Mouse (Mus musculus) spleen, postnatal 4 days (tissue): Measurements from ENCODE around the gene Sprr4.
"Not testable (repeated sequence)": the region's sequence is repeated elsewhere in the genome, so short reads cannot be mapped to it uniquely, and the experiment has no call there.

Experiments used
- DNase-seq, 2 experiments: peaks; one replicate each; pipeline ENCODE4 v3.0.0; 2022; ENCODE audit warnings: low spot score in 2 of 2

Sprr4 gene

GRCm38 (mm10) chr3:92500393-92500792 lies at the start of gene Sprr4:
TSS of gene Sprr4 (minus strand) at chr3:92500493.
- DNase-seq: no peak

DNA sequence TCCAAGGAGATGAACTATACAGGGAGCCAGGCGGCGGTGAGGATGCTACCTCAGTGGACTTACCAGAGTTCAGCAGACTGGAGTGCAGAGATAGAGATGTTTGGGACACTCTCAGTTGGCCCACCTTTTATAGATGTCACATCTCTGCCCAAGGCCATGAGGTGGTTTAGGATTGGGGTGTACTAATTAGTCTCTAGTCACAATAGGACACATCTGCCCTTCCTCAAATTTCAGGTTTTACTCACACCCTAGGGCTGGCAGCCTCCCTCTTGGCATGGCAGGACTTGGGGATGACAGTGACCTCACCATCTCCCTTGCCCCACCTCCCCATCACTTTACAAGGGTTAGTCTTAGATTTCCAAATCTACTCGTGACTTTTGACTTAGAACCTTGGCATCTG lies 34.1 kb upstream of the Sprr4 start, which contains the start of gene 2310046K23Rik:
TSS of gene 2310046K23Rik (minus strand) at position 101 of the 400 bp plus-strand sequence.
- DNase-seq: peak in 1 of 2 experiments; percentile 40

GRCm38 (mm10) chr3:92512325-92512724 lies 12.0 kb upstream of the Sprr4 start:
- no peak for DNase-seq

- no peak for DNase-seq
Measured at GRCm38 (mm10) chr3:92510786-92511185, 10.5 kb upstream of the Sprr4 start.

DNA sequence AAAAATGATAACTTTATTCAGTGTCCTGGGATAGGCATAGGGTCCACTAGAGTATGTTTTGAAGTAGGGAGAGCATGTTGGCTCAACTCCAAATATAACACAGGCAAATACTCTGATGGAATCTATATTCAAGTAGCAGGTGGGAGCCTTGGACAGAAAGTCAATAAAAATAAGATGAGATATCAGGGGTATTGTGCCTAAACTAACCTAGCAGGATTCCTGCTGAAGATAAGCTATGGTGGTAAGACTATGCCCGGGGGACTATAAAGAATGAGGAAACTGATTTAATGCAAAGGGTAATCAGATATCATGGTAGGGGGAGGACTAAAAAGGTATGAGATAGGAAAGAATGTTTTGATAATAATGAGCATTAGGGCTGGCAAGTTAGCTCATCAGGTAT lies 7.9 kb upstream of the Sprr4 start:
- no peak for DNase-seq

GRCm38 (mm10) chr3:92503528-92503927 lies 3.2 kb upstream of the Sprr4 start:
- no peak for DNase-seq

- not testable (repeated sequence) for DNase-seq
Measured at GRCm38 (mm10) chr3:92490262-92490661, 10.0 kb downstream of the Sprr4 start.

DNA sequence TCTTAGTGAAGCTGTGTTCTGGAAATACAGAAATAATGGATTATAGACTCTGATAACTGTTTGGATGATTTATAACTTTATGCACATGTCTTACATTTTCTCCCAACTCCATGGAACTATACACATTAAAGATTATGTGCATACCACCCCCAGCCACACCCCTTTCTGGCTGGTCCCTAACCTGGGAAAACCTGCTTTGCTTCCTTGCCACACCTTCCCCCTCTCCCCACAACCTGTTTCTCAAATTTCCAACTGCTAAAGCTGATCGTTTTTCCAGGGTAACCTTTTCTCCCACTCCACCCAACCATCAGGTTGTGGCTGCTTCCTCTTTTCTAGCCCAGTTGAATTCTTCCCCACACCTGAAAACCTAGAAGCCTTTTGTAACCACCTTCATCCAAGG lies 14.0 kb downstream of the Sprr4 start:
- DNase-seq: no peak

- DNase-seq: no peak
Measured at GRCm38 (mm10) chr3:92485863-92486262, 14.4 kb downstream of the Sprr4 start, which contains the start of gene Sprr1a. TSS of gene Sprr1a (minus strand) at chr3:92485895.

DNA sequence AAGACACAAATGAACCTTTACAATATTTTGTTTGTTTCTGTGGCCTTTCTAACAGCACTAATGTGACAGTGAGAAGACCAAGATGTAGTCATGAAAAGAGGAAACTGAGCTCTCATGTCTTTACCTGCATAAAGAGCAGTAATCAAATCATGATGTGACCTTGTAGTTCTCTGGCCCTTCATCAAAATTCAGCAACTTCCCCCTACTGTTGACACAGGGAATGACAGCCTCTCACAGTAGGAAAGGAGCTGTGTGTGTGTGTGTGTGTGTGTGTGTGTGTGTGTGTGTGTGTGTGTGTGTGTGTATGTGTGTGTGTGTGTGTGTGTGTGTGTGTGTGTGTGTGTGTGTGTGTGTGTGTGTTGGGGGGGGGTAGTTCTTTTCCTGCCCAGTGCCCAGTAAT lies 19.0 kb downstream of the Sprr4 start:
- DNase-seq: not testable (repeated sequence)

GRCm38 (mm10) chr3:92470111-92470510 lies 30.2 kb downstream of the Sprr4 start:
- no peak for DNase-seq

DNA sequence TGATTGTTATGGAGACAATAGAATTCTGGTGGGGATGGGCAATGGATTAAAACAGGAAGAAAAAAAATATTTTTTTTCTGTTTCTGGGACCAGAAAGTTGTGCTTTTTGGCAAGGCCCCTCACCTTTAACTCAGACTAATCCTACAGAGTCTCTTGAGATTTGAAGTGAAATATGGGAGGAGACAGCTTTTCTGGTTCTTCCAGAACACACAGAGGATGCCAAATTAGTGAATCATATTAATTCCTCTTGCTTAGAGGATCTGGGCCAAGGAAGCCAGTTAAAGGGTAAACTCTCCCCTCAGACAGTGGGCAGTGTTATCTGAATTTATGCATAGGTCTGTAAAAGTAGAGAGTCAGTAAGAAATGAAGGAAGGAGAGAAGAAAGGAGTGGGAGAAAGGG lies 32.9 kb downstream of the Sprr4 start:
- DNase-seq: no peak

DNA sequence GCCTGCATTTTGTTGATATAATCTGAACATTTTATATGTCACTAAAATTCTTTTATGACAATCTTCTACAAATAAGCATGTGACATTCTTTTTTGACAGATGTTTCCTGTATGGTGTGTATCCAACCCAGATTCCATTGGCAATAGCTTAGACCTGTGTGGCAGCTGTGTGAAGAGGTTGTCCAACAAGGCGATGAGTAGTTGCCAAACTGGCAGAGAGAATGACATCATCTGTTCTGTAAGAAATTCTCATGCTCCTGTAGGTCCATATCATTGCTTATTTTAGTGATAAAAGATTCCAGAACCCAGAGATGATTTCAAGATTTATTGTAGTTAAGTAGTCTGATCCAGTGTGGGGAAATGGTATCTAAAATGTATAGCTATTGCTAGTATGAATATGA lies 33.7 kb downstream of the Sprr4 start:
- DNase-seq: no peak

- DNase-seq: no peak
Measured at GRCm38 (mm10) chr3:92458620-92459019, 41.7 kb downstream of the Sprr4 start, which contains the start of gene Sprr3. TSS of gene Sprr3 (minus strand) at chr3:92458720.

DNA sequence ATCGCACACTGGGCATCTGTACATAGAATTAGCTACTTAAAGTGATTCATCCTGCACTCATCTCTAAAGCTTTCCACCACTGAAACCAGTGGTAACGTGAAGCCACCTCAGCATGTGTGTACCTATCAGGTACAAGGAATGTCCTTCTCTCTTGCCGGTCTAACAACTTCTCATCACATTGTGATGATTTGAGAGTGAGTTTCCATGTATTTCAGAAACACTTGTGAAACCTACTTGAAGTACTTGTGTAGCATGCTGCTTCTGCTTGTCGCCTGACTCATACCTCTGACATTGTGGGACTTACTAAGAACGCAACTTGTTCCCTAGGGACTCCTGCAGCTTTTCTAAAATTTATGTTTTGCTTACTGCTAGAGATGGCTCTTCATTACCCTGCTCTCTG lies 45.1 kb downstream of the Sprr4 start:
- no peak for DNase-seq
